Comparison of ENCODE assay signal across 8 mouse cellular contexts in the genomic region with DNA sequence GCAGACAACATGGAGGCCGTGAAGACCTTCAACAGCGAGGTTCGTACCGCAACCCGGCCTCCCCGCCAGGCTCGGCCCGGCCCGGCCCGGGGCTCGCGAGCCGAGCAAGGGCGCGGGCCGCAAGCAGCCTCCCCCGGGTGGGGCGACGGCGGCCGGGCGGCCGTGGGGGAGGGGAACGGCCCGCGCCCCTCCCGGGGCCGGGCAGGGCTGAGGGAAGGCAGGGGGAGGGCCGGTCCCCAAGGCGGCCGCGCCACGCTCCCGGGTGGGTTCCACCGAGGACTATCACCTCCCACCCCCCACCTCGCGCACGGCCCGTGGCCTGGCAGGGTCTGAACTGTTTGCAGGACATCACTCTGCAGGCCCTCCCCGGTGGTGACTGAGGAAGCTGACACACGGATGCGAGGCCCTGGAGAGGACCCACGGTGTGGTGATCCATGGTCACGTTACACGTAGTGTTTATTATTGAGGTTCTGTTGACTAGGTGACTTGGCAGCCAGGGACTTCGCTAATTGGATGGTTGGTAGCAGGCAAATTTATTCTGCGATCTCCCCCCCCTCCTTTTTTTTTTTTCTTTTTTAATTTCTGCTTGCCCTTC. TPM values are rescaled to one million over a fixed set of nuclear protein-coding genes. Genes with fewer than 3 reads are reported as not detected.
A peak's percentile ranks its signal among the peaks of the same experiment; 100 is the strongest.
DNase-seq lines count a peak whose midpoint lies in the region; ATAC-seq and TF ChIP-seq lines count a peak whose summit lies in the region.

No protein-coding gene starts in this region.

- no peaks in the 10 kb centered on the region for H3K27me3 ChIP-seq in kidney, embryonic 14.5 days (ENCODE audit: control insufficient read depth, insufficient read depth, low read length)
- H3K27me3 ChIP-seq in liver, embryonic 11.5 days (replicated peaks; ENCODE audit: control insufficient read depth, insufficient read depth, low read length): no peaks in the 10 kb centered on the region
- no peaks in the 10 kb centered on the region for H3K27me3 ChIP-seq in myocyte (ENCODE audit: control insufficient read depth, insufficient read depth, insufficient read length)
- no peaks in the 10 kb centered on the region for H3K27me3 ChIP-seq in splenic B cell, adult 2 months (ENCODE audit: control insufficient read depth, insufficient read depth, low read length, poor library complexity, severe bottlenecking)

- no peaks in the 10 kb centered on the region for H3K9me3 ChIP-seq in kidney, embryonic 14.5 days (ENCODE audit: control insufficient read depth, low read length)
- H3K9me3 ChIP-seq in liver, embryonic 11.5 days (ENCODE audit: control insufficient read depth, low read length): no peaks in the 10 kb centered on the region

- peaks cover 58% of the 10 kb centered on the region for H3K79me2 ChIP-seq in myocyte (ENCODE audit: control insufficient read depth, insufficient read depth)

- H3K9ac ChIP-seq in kidney, embryonic 14.5 days (ENCODE audit: low read depth, low read length): peak overlapping the region; percentile 95
- H3K9ac ChIP-seq in liver, embryonic 11.5 days (ENCODE audit: low read depth, low read length): peak overlapping the region; percentile 92

- no peak for TF ChIP-seq POLR2A in myocyte (IDR thresholded peaks at IDR 0.05; ENCODE audit: insufficient read length, low read depth)

- H3K4me2 ChIP-seq in kidney, embryonic 14.5 days (replicated peaks; ENCODE audit: low read depth, low read length): peak overlapping the region; percentile 53
- H3K4me2 ChIP-seq in liver, embryonic 11.5 days: peak overlapping the region; percentile 79
- H3K4me2 ChIP-seq in myocyte (ENCODE audit: low read depth): peak overlapping the region; percentile 88

- no peaks in the 10 kb centered on the region for H3K36me3 ChIP-seq in kidney, embryonic 14.5 days (ENCODE audit: control insufficient read depth, insufficient read depth, low read length)
- no peaks in the 10 kb centered on the region for H3K36me3 ChIP-seq in liver, embryonic 11.5 days (ENCODE audit: control insufficient read depth, insufficient read depth, low read length)
- H3K36me3 ChIP-seq in myocyte (ENCODE audit: control insufficient read depth, insufficient read depth): no peaks in the 10 kb centered on the region
- no peaks in the 10 kb centered on the region for H3K36me3 ChIP-seq in splenic B cell, adult 2 months (ENCODE audit: control insufficient read depth, insufficient read depth, low read length, poor library complexity, severe bottlenecking)

- WGBS in kidney, embryonic 14.5 days: 0% methylated on average over 42 of the region's 47 CpGs
- WGBS in liver, embryonic 11.5 days: 0% methylated on average over 44 of the region's 47 CpGs

- peak overlapping the region; percentile 99 for H3K27ac ChIP-seq in kidney, embryonic 14.5 days (ENCODE audit: low read depth, low read length)
- H3K27ac ChIP-seq in liver, embryonic 11.5 days (ENCODE audit: low read depth, low read length): peak overlapping the region; percentile 97

- peak overlapping the region; percentile 85 for H3ac ChIP-seq in myocyte (ENCODE audit: control insufficient read depth, insufficient read length)

- peaks cover 12% of the 10 kb centered on the region; the same call in 1 of the 2 replicates for H3K4me1 ChIP-seq in kidney, embryonic 14.5 days (ENCODE audit: control insufficient read depth, insufficient read depth, low read length)
- peaks cover 3% of the 10 kb centered on the region for H3K4me1 ChIP-seq in liver, embryonic 11.5 days (replicated peaks; ENCODE audit: control insufficient read depth, insufficient read depth, low read length)

- ATAC-seq in kidney, embryonic 14.5 days (ENCODE audit: low FRiP score, low TSS enrichment): peak; percentile 65
- peak; percentile 75 for ATAC-seq in liver, embryonic 11.5 days (replicated peaks; ENCODE audit: low FRiP score)

- H3K4me3 ChIP-seq in kidney, embryonic 14.5 days (ENCODE audit: low read length): peak overlapping the region; percentile 71
- peak overlapping the region; percentile 73 for H3K4me3 ChIP-seq in liver, embryonic 11.5 days (ENCODE audit: low read depth, low read length)
- H3K4me3 ChIP-seq in myocyte: peak overlapping the region; percentile 78

- DNase-seq in 3T3-L1 (ENCODE audit: low read depth, low spot score): peak; percentile 69
- peak; percentile 81 for DNase-seq in adrenal gland, adult 2 months
- peak; percentile 64 for DNase-seq in embryo, embryonic 9.5 days (ENCODE audit: extremely low spot score)
- DNase-seq in heart, adult 18-20 months: peak; percentile 64 to 76
- peak; percentile 76 for DNase-seq in liver, embryonic 11.5 days (ENCODE audit: low spot score)
- peak; percentile 86 for DNase-seq in splenic B cell, adult 2 months (ENCODE audit: low read depth, low spot score)

TF ChIP-seq in myocyte, 11 proteins besides CTCF, POLR2A, EP300 and RAD21:
- TF ChIP-seq MYOG (IDR thresholded peaks at IDR 0.05; ENCODE audit: control insufficient read depth in 1 of 3, insufficient read depth in 1 of 3, insufficient read length in 2 of 3, low read depth in 2 of 3): no peak
- no peak for TF ChIP-seq TCF3 (IDR thresholded peaks at IDR 0.05; ENCODE audit: insufficient read length, low read depth)
- no peak for TF ChIP-seq MYOD1 (IDR thresholded peaks at IDR 0.05; ENCODE audit: control insufficient read depth in 1 of 3, insufficient read length in 2 of 3, low read depth in 2 of 3)
- TF ChIP-seq TCF12 (IDR thresholded peaks at IDR 0.05; ENCODE audit: insufficient read depth, poor library complexity, severe bottlenecking): no peak
- peak; percentile 22 for TF ChIP-seq POLR2AphosphoS2 (IDR thresholded peaks at IDR 0.05; ENCODE audit: insufficient read length, low read depth)
- no peak for TF ChIP-seq REST (IDR thresholded peaks at IDR 0.05; ENCODE audit: insufficient read depth, insufficient read length)
- TF ChIP-seq CEBPB (IDR thresholded peaks at IDR 0.05; ENCODE audit: insufficient read depth, poor library complexity, severe bottlenecking): no peak
- no peak for TF ChIP-seq E2F4 (IDR thresholded peaks at IDR 0.05; ENCODE audit: insufficient read depth)
TF ChIP-seq in myocyte: peak in this region for 1.

RNA-seq across cellular contexts. Expression of gene Scaf8, which starts 0.7 kb away (rescaled TPM):
- total RNA-seq in adrenal gland, adult 2 months (2021): 10 to 100 TPM; 37.0 to 46.6 TPM
- 23.6 and 30.4 TPM in 2 replicates for polyA plus RNA-seq in adrenal gland, adult 2 months (2012; rRNA removed)
- total RNA-seq in heart, adult 18-20 months (2021): 10 to 100 TPM; 28.4 to 32.1 TPM
- polyA plus RNA-seq in kidney, embryonic 14.5 days (2014; fragmentation: Nextera tagmentation; extraction: Ambion mirVana): 18.7 and 35.9 TPM in 2 replicates
- 24.4 and 24.5 TPM in 2 replicates for polyA plus RNA-seq in liver, embryonic 11.5 days (2014; fragmentation: Nextera tagmentation; extraction: Ambion mirVana)
- 15.4 TPM for polyA plus RNA-seq in myocyte (2012; fragmentation: generic; extraction: Trizol)

Comparison
In these comparisons a context has a peak if more than half of its experiments do, and no peak if none do; other contexts are left out.
1. Peak in every context shown above with its lines: DNase-seq, ATAC-seq, H3K4me3 ChIP-seq and H3K27ac ChIP-seq.